Mouse (Mus musculus) forebrain, embryonic 15.5 days (tissue): ENCODE measurements around the gene Atl3. TPM values are rescaled to one million over a fixed set of nuclear protein-coding genes. Genes with fewer than 3 reads are reported as not detected.

ENCODE experiments used
- polyA plus RNA-seq: library from polyadenylated mRNA; unstranded; fragments of >200 nt; fragmentation: Nextera tagmentation; extraction: Ambion mirVana; gene quantifications from 2 replicates; pipeline ENCODE4 v1.2.1, GENCODE M21; 2015

The Atl3 gene
- polyA plus RNA-seq, 1 experiment from 2014 or later: 6.4 TPM

Other genes starting within 250 kb of the Atl3 start
- 60.7 and 67.7 TPM in 2 replicates for gene Rcor2, start 226.7 kb upstream of the Atl3 start, polyA plus RNA-seq
- gene Mark2, start 152.2 kb upstream of the Atl3 start, polyA plus RNA-seq: 52.8 and 57.7 TPM in 2 replicates
- 38.7 and 43.9 TPM in 2 replicates for gene Spindoc, start 111.0 kb upstream of the Atl3 start, polyA plus RNA-seq
- 27.8 and 29.3 TPM in 2 replicates for gene 2700081O15Rik, start 76.4 kb upstream of the Atl3 start, polyA plus RNA-seq
- gene Rtn3, start 10.8 kb upstream of the Atl3 start, polyA plus RNA-seq: 517 and 533 TPM in 2 replicates
- gene Pla2g16, start 63.4 kb downstream of the Atl3 start, polyA plus RNA-seq: 4.0 and 4.7 TPM in 2 replicates
- gene Lgals12, start 113.2 kb downstream of the Atl3 start, polyA plus RNA-seq: 0.08 and 0.28 TPM in 2 replicates
- not detected in 2 replicates for gene Hrasls5, start 118.5 kb downstream of the Atl3 start, polyA plus RNA-seq
- 0.11 TPM in 1 of 2 replicates, not detected in the other for gene Slc22a19, start 217.3 kb downstream of the Atl3 start, polyA plus RNA-seq